Mouse (Mus musculus) embryo, embryonic 9.5 days (tissue): Measurements from ENCODE around the gene Ccr8.

ENCODE experiments used
- DNase-seq: peaks from one replicate; pipeline ENCODE4 v3.0.0-alpha.2; 2017; ENCODE audit errors: extremely low spot score

The Ccr8 gene

DNA sequence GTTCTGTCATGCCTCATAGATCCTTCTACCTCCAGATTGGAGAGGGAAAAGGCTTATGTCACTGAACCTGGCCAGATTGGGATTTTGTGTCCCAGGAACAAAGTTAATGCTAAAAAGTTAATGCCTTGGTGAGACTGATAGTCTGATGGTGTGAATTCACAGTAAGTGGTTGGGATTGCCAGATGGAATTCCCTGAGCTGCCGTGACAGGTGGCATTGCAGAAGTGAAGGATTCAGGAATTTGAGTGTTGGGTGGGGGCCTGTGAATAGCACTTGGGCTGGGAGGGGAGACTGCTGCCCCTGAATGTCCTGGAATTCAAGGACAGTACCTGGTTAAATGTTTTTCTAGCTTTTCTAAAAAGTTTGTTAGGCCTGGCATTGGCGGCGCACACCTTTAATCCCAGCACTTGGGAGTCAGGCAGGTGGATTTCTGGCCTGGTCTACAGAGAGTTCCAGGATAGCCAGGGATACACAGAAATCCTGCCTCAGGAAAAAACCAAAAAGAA is 39.9 kb downstream of the Ccr8 start:
- no peak for DNase-seq

- DNase-seq = peak; percentile 58
Observed at GRCm38 (mm10) chr9:120132980-120133754, 41.3 kb downstream of the Ccr8 start.

DNA sequence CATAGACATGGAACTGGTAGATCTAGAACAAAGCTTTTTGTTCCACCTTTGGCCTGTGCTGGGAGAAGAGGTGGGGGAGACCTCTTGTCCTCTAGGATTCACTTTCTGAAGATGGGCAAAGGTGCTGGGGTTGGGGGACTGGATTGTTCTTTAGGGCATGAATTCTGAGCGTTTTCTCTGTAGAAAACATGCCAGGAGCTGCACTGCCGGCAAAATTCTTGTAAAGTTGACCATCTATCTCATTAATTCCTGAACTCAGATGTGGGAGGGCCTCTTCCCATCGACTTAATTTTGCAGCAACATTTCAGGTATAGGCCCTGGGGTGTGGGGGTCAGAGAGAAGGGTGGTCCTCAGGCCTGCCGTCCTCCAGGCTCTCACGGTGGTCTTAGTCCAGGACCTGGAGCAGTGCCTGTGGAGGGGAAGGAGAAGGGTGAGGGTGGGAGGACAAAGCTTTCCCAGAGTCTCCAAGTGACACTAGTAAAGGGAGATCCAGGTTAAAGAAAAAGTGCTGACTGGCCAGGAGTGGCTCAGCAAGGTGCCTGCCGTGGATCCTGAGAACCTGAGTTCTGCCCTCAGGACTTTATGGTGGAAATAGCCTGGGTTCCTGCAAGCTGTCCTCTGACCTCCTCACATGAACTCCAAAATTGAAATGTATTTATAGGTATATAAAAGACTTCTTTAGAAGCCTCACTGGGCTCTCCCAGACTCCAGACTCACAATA is 42.0 kb downstream of the Ccr8 start:
- peak; percentile 38 for DNase-seq

- peak; percentile 24 for DNase-seq
Observed at GRCm38 (mm10) chr9:120134529-120135160, 42.7 kb downstream of the Ccr8 start.

DNA sequence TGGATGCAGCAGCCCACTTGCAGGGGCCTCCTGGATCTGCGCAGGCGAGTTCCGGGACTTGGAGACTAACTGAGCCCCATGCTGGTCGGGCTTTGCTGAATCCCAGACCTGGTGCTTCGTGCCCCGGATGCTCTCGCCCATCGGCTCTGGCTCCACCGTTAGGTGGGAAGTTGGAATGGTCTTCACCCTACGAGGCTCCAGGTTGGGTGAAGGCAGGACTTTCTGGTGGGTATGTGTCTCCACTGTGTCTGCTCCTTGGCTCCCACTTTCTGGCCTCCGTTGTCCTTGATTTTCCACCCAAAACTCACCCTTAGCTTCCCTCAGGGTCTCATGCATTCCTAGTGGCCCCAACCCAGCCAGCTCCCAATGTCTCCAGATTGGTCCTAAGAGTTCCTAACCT is 43.5 kb downstream of the Ccr8 start:
- no peak for DNase-seq

GRCm38 (mm10) chr9:120140652-120141051 is 48.7 kb downstream of the Ccr8 start:
- DNase-seq = peak; percentile 70

- no peak for DNase-seq
Observed at GRCm38 (mm10) chr9:120144474-120144873, 52.6 kb downstream of the Ccr8 start.
